Mouse (Mus musculus): Measurements from ENCODE around the gene Dmgdh.

Dmgdh gene

DNA sequence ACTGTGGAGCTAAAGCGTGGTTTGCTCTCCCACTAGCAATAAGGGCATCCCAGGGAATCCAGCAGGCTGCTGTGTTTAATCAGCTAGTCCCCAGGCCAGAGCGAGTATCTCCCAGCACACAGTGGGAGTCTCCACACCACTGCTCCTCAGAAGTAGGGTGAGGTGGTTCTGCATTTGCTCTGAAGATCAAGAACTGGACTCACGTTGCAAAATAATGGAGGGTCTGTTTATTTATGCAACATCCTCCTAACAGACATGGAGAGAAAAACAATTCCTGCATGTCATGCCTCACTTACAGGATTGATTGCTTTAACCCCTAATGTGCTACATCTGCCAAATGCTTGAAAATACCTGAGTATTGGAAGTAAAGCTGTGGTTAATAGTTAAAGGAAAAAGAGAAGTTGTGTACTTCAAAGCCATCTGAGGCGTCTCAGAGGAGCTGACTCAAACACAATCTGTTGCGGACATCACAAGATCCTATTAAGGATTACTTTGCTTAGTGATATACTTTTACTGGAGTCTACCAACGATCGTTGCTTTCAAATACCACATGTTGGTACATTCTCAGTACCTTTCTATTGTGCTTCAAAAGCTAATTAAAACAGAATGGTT is 99.6 kb downstream of the Dmgdh start:
- DNase-seq: no peak

DNA sequence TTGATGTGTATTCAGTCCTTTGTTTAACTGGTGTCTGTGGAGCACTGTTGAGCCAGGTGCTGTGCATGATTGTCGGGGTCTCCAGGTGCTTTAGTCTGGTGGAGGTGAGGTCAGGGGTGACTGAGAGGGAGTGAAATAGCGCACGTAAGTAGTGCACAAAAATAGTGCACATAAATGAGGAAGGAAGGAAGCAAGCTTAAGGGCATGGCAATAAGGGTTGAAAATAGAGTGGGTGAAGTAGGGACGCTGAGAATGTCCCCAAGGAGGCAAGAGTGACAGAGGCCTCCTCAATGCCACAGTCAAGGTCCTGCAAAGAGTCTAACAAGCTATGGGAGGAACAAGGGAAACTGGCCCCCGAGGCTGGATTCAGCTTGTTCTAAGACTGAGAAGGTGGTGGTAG is 108.6 kb downstream of the Dmgdh start:
- no peak for DNase-seq

DNA sequence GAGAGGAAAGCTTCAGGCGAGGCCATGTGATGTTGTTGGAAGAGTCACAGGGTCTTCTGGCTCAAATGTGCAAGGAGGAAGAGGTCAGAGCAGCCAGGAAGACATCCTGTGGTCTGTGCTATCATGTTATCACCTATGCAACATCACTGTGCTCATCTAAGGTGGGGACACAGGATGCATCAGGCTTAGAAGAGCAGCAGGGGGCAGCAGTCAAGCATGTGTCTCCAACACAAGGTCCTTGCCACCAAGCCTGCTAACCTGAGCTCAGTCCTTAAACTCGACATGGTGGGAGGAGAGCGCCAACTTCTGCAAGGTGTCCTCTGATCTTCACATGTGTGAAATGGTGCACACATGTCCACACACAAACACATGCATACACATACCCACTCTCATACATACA is 111.1 kb downstream of the Dmgdh start:
- peak; percentile 55 to 63 for DNase-seq

DNA sequence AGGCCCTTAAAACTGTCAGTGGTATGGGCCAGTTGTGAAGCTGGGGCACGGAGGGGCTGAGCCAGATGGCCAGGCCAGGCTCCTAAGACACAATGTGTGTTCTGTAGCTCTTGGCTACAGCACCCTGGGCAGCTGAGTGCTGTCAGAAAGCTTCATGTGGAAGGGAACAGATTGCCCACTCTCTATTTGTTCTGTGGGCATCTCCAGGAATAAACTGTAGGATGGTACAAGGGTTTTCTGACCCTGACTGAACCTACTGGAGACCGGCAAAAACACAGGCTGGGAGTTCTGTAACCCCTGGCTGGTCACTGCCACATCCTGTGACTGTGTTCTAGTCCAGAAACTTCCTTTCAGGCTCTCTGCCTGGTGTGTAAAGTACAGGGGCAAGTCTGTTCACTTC is 111.8 kb downstream of the Dmgdh start:
- peak; percentile 65 to 76 for DNase-seq

DNA sequence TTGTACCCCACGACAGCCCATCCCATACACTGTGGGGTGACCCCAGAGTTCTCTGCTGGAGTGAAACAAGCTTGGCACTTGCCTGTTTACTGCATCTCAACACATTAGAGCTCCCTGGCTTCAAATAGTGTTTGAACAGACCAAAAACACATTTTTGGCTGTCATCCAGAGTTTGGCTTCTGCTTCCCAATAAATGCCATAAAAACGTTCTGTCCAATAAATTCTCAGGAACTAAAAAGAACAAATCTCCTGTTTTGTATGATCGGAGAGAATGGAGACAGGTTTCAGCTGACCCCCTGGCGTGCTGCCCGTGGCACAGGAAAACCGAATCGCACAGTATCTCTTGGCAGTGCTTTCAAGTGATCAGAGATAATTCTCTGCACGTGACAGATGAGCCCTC is 113.4 kb downstream of the Dmgdh start:
- peak; percentile 89 to 90 for DNase-seq

DNA sequence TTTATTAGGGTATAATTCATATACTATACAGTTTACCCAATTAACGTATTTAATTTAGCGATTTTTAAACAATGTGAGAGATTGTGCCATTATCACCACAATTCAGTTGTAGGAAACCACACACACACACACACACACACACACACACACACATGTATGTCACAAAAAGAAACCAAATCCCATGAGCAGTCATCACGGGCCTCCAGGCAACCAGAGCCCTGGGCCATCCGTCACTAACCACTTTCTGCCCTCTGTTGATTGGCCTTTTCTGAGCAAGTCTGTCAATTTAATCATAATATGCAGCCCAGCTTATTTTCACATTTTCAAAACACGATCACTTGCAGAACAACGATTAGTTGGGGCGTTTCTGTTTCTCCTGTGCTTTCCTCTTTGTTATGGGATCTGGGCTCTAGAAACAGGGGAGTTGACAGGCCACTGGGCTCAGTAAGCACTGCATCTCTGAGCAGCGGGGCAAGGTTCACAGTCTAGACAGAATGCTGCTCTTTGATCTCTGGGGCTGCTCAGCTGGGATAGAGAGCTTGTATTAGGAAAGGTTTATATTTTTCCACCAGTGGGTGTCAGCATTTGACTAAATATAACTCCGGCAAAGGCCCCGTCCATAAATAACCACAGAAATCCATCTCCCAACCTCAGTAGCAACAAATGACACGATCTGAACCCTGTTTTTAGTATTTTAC is 118.9 kb downstream of the Dmgdh start:
- DNase-seq: peak; percentile 63 to 78

DNA sequence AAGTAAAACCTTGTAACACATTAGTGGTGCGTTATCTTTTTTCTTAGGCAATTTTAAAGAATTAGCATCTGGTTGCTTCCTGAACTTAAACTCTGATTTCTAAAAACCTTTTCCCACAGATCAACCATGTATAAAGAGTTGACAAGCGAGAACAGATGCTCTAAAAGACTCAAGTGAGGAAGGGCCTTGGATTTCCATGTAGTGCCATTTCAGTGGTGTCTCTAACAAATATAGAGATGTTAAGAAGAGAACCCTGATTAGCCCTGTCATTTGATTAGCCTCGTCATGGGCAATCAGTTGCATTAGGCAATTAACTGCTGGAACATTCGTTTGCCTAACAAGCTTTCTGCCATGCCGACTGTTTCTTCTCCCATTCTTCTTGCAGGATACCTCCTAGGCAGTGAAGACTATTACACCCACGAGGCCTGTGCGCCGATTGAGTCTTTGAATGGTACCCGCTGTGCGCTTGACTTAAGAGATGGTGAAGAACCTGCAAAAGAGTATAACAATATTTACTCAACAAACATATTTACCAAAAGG is 119.5 kb downstream of the Dmgdh start:
- no peak for DNase-seq

DNA sequence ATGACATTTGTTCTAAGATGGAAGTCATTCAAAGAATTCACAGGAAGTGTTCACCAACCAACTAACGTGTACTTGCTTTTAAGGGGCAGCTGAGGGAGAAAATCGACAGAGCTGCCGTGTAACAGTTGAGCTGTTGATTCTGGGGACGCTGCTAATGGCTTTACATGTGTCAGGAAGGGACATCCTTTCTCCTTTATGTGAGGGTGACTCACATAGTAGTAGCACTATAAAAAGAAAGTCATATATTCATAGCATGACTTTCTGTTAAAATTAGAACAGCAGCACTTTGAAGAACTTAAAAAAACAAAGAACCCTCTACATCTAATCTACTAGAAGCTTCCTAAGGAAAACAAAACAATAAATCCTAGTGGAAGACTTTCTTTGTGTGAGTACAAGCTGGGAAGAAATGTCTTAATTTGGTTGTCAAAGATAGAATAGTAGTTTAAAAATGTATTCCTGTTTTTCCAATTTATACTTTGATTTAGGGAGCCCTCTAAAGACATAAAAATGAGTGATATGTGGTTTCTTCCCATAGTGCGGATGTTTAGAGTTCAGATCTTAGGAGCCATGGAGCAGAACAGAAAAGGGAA is 122.9 kb downstream of the Dmgdh start:
- no peak for DNase-seq

Measured in cerebellum, postnatal 14 days (tissue).